In the genomic region with DNA sequence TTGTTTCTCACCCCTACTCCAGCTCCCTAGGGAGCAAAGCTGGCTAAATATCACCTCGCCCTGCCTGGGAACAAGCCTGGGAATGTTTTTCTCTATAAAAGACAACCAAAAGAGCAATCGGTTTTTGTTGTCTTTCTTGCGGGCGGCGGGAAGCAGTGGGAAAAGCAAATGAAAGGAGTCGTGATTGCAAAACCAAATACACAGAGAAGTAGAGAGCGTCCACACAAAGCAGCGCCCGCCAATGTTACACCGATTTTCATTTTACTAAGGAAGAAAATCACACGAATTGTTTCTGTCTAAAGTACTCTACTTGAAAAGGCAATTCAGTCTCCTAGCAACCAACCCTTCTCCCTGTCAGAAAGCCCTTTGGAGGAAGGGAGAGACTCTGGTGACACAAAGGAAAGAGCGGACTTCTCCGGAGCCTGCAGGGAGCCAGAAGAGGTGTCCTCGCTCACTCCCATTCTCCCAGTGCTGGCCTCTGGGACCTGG, we compare ENCODE assay signal across 10 mouse cellular contexts. TPM values are rescaled to one million over a fixed set of nuclear protein-coding genes. Genes with fewer than 3 reads are reported as not detected.
DNase-seq lines count a peak whose midpoint lies in the region; ATAC-seq lines count a peak whose summit lies in the region.
"Had no signal": no experiment of that assay in that cellular context is flagged by ENCODE, and none has a peak within 500 bp of the region (broad histone marks: within the 10 kb centered on the region; RNA-seq: fewer than 3 reads in every experiment).

No protein-coding gene starts in this region.

- WGBS in heart, embryonic 16.5 days: 16% methylated on average over 14 of the region's 14 CpGs
- WGBS in embryonic facial prominence, embryonic 10.5 days: 15% methylated on average over 14 of the region's 14 CpGs
- 9% methylated on average over 14 of the region's 14 CpGs for WGBS in intestine, embryonic 16.5 days

- H3K27ac ChIP-seq in heart, embryonic 16.5 days (ENCODE audit: low read length): no peak overlapping the region
- H3K27ac ChIP-seq in embryonic facial prominence, embryonic 10.5 days (replicated peaks): peak overlapping the region; percentile 40
- H3K27ac ChIP-seq in intestine, embryonic 16.5 days (ENCODE audit: low read length): no peak overlapping the region

- intact Hi-C loops in heart, postnatal 10 days (cut with DNase I): no loop called here

- H3K4me3 ChIP-seq in heart, embryonic 16.5 days (ENCODE audit: low read length): peak overlapping the region; percentile 40
- peak overlapping the region; percentile 41 for H3K4me3 ChIP-seq in embryonic facial prominence, embryonic 10.5 days
- H3K4me3 ChIP-seq in intestine, embryonic 16.5 days (ENCODE audit: low read length): peak overlapping the region; percentile 30

- DNase-seq in heart, postnatal 10 days: no peak
- DNase-seq in embryonic facial prominence, embryonic 10.5 days (ENCODE audit: low spot score): peak; percentile 29
- DNase-seq in neural tube, embryonic 10.5 days (ENCODE audit: extremely low spot score, low spot score): peak; percentile 55
- no peak for DNase-seq in kidney, adult 11 months
- DNase-seq in cerebellum, adult 18-20 months: no peak

- H3K4me2 ChIP-seq in heart, embryonic 16.5 days (ENCODE audit: low read depth, low read length): peak overlapping the region; percentile 57
- peak overlapping the region; percentile 38 for H3K4me2 ChIP-seq in intestine, embryonic 16.5 days (ENCODE audit: low read depth, low read length)

- no peak for ATAC-seq in heart, embryonic 16.5 days (replicated peaks; ENCODE audit: extremely low read depth, insufficient read depth, low FRiP score)
- no peak for ATAC-seq in intestine, embryonic 16.5 days
- ATAC-seq in activated CD4-positive, CD25-positive, alpha-beta regulatory T cell, adult 4 months: no peak

- H3K4me1 ChIP-seq in heart, embryonic 16.5 days (ENCODE audit: control insufficient read depth, insufficient read depth, low read length): peaks cover 3% of the 10 kb centered on the region; the same call in 1 of the 2 replicates
- H3K4me1 ChIP-seq in embryonic facial prominence, embryonic 10.5 days: peaks cover 11% of the 10 kb centered on the region
- H3K4me1 ChIP-seq in intestine, embryonic 16.5 days (ENCODE audit: control insufficient read depth, insufficient read depth, low read length): no peaks in the 10 kb centered on the region

- no peaks in the 10 kb centered on the region for H3K27me3 ChIP-seq in heart, embryonic 16.5 days (ENCODE audit: control insufficient read depth, insufficient read depth, low read length)
- peaks cover 40% of the 10 kb centered on the region for H3K27me3 ChIP-seq in embryonic facial prominence, embryonic 10.5 days (replicated peaks; ENCODE audit: low read depth, poor library complexity, severe bottlenecking)
- no peaks in the 10 kb centered on the region for H3K27me3 ChIP-seq in intestine, embryonic 16.5 days (replicated peaks; ENCODE audit: control insufficient read depth, insufficient read depth, low read length)

- H3K9me3 ChIP-seq in heart, embryonic 16.5 days (replicated peaks; ENCODE audit: control insufficient read depth, low read length): no peaks in the 10 kb centered on the region
- H3K9me3 ChIP-seq in embryonic facial prominence, embryonic 10.5 days: no peaks in the 10 kb centered on the region
- no peaks in the 10 kb centered on the region for H3K9me3 ChIP-seq in intestine, embryonic 16.5 days (ENCODE audit: control insufficient read depth, low read length)
- H3K9me3 ChIP-seq: G1E had no signal

- H3K36me3 ChIP-seq in heart, embryonic 16.5 days (ENCODE audit: control insufficient read depth, insufficient read depth): no peaks in the 10 kb centered on the region
- no peaks in the 10 kb centered on the region for H3K36me3 ChIP-seq in embryonic facial prominence, embryonic 10.5 days (replicated peaks)
- no peaks in the 10 kb centered on the region for H3K36me3 ChIP-seq in intestine, embryonic 16.5 days (ENCODE audit: control insufficient read depth, insufficient read depth, low read length)
- H3K36me3 ChIP-seq: G1E had no signal

- peak overlapping the region; percentile 41 for H3K9ac ChIP-seq in heart, embryonic 16.5 days (ENCODE audit: low read length)
- no peak overlapping the region for H3K9ac ChIP-seq in intestine, embryonic 16.5 days (ENCODE audit: low read depth, low read length)

RNA-seq across cellular contexts. Expression of a gene that starts 29.2 kb away (rescaled TPM):
- polyA plus RNA-seq in heart, embryonic 16.5 days (2015; fragmentation: Nextera tagmentation; extraction: Ambion mirVana): 0.11 and 0.19 TPM in 2 replicates
- total RNA-seq in heart, postnatal 10 days (2021): 1 to 10 TPM; 1.3 to 1.4 TPM
- 0.04 and 0.11 TPM in 2 replicates for polyA plus RNA-seq in embryonic facial prominence, embryonic 10.5 days (2016; fragmentation: Nextera tagmentation; extraction: Ambion mirVana)
- 0.06 and 0.12 TPM in 2 replicates for polyA plus RNA-seq in intestine, embryonic 16.5 days (2015; fragmentation: Nextera tagmentation; extraction: Ambion mirVana)
- polyA plus RNA-seq in activated CD4-positive, CD25-positive, alpha-beta regulatory T cell, adult 4 months (2017; shearing (Covaris generic)): not detected
- polyA plus RNA-seq: G1E had no signal

RNA-seq across cellular contexts. Expression of a gene that starts 43.3 kb away (rescaled TPM):
- 59.5 and 62.6 TPM in 2 replicates for polyA plus RNA-seq in heart, embryonic 16.5 days (2015; fragmentation: Nextera tagmentation; extraction: Ambion mirVana)
- total RNA-seq in heart, postnatal 10 days (2021): 10 to 100 TPM; 32.2 to 32.6 TPM
- 133 and 139 TPM in 2 replicates for polyA plus RNA-seq in embryonic facial prominence, embryonic 10.5 days (2016; fragmentation: Nextera tagmentation; extraction: Ambion mirVana)
- polyA plus RNA-seq in intestine, embryonic 16.5 days (2015; fragmentation: Nextera tagmentation; extraction: Ambion mirVana): 81.0 and 87.1 TPM in 2 replicates
- 10 to 100 TPM; 49.5 to 57.0 TPM for polyA plus RNA-seq in activated CD4-positive, CD25-positive, alpha-beta regulatory T cell, adult 4 months (2017; shearing (Covaris generic))

RNA-seq across cellular contexts. Expression of a gene that starts 48.9 kb away (rescaled TPM):
- polyA plus RNA-seq in heart, embryonic 16.5 days (2015; fragmentation: Nextera tagmentation; extraction: Ambion mirVana): 0.34 and 0.45 TPM in 2 replicates
- total RNA-seq in heart, postnatal 10 days (2021): under 1 TPM in 1 of 2 experiments, not detected in 1; 0.07 TPM
- polyA plus RNA-seq in embryonic facial prominence, embryonic 10.5 days (2016; fragmentation: Nextera tagmentation; extraction: Ambion mirVana): not detected in 2 replicates
- 10.5 and 13.7 TPM in 2 replicates for polyA plus RNA-seq in intestine, embryonic 16.5 days (2015; fragmentation: Nextera tagmentation; extraction: Ambion mirVana)
- polyA plus RNA-seq in activated CD4-positive, CD25-positive, alpha-beta regulatory T cell, adult 4 months (2017; shearing (Covaris generic)): not detected
- polyA plus RNA-seq: G1E; small intestine, adult 2 months had no signal

Comparison
In these comparisons a context has a peak if more than half of its experiments do, and no peak if none do; other contexts are left out.
1. DNase-seq: peak in embryonic facial prominence, embryonic 10.5 days (single experiment) and neural tube, embryonic 10.5 days (single experiment); none in heart, postnatal 10 days (0 of 2), kidney, adult 11 months (single experiment) and cerebellum, adult 18-20 months (0 of 2).
2. Peak in every context shown above with its lines, with median percentiles within 50 percentile points of each other: H3K4me3 ChIP-seq.